Mouse (Mus musculus) C2C12 (cell line): ENCODE data around the gene Fbxl13.

ENCODE experiments used
- CTCF ChIP-seq: IDR thresholded peaks from one replicate; pipeline ENCODE4 v1.5.1; 2011; ENCODE audit not compliant: control insufficient read depth, insufficient read depth, insufficient read length
- FOSL1 ChIP-seq: IDR thresholded peaks from one replicate; pipeline ENCODE4 v1.8.0; 2011; ENCODE audit warnings: mild to moderate bottlenecking, low read length; ENCODE audit not compliant: poor library complexity, insufficient read depth, severe bottlenecking

- TF ChIP-seq CTCF: no peak
- TF ChIP-seq FOSL1: no peak
These were observed 145.3 kb downstream of the Fbxl13 start for GRCm38 (mm10) chr5:21500133-21500532.
